Mouse (Mus musculus): ENCODE data around the gene Fam193a. TPM values are rescaled to one million over a fixed set of nuclear protein-coding genes. Genes with fewer than 3 reads are reported as not detected.

Fam193a gene
- total RNA-seq, 4 experiments from 2014 or later: 41.6 to 48.2 (median 45.0) TPM

- peak in 1 of 2 experiments; percentile 27 for DNase-seq (ENCODE audit: low spot score in 2 of 2)
These were observed 89.3 kb downstream of the Fam193a start for GRCm38 (mm10) chr5:34458994-34459393.

- DNase-seq (ENCODE audit: low spot score in 2 of 2): no peak
These were observed 91.6 kb downstream of the Fam193a start for GRCm38 (mm10) chr5:34461294-34461693.

GRCm38 (mm10) chr5:34461841-34462240 lies 92.1 kb downstream of the Fam193a start:
- DNase-seq (ENCODE audit: low spot score in 2 of 2): no peak

GRCm38 (mm10) chr5:34466079-34466478 lies 96.3 kb downstream of the Fam193a start:
- no peak for DNase-seq (ENCODE audit: low spot score in 2 of 2)

- DNase-seq (ENCODE audit: low spot score in 2 of 2): no peak
These were observed 96.9 kb downstream of the Fam193a start for GRCm38 (mm10) chr5:34466648-34467047.

GRCm38 (mm10) chr5:34468039-34468775 lies 98.5 kb downstream of the Fam193a start:
- DNase-seq (ENCODE audit: low spot score in 2 of 2): no peak

GRCm38 (mm10) chr5:34480926-34481325 lies 111.2 kb downstream of the Fam193a start:
- DNase-seq (ENCODE audit: low spot score in 2 of 2): no peak

GRCm38 (mm10) chr5:34485731-34486130 lies 116.0 kb downstream of the Fam193a start:
- DNase-seq (ENCODE audit: low spot score in 2 of 2): no peak

- DNase-seq (ENCODE audit: low spot score in 2 of 2): no peak
These were observed 117.8 kb downstream of the Fam193a start for GRCm38 (mm10) chr5:34487320-34488090.

GRCm38 (mm10) chr5:34488741-34489417 lies 119.1 kb downstream of the Fam193a start:
- no peak for DNase-seq (ENCODE audit: low spot score in 2 of 2)

- DNase-seq (ENCODE audit: low spot score in 2 of 2): no peak
These were observed 119.7 kb downstream of the Fam193a start for GRCm38 (mm10) chr5:34489418-34489787.

GRCm38 (mm10) chr5:34496745-34497144 lies 127.0 kb downstream of the Fam193a start:
- no peak for DNase-seq (ENCODE audit: low spot score in 2 of 2)

GRCm38 (mm10) chr5:34500886-34501285 lies 131.2 kb downstream of the Fam193a start:
- no peak for DNase-seq (ENCODE audit: low spot score in 2 of 2)

- no peak for DNase-seq (ENCODE audit: low spot score in 2 of 2)
These were observed 131.9 kb downstream of the Fam193a start for GRCm38 (mm10) chr5:34501588-34501987.

- no peak for DNase-seq (ENCODE audit: low spot score in 2 of 2)
These were observed 132.7 kb downstream of the Fam193a start for GRCm38 (mm10) chr5:34502411-34502810.

GRCm38 (mm10) chr5:34502821-34503220 lies 133.1 kb downstream of the Fam193a start:
- DNase-seq (ENCODE audit: low spot score in 2 of 2): no peak

GRCm38 (mm10) chr5:34512486-34512885 lies 142.8 kb downstream of the Fam193a start:
- DNase-seq (ENCODE audit: low spot score in 2 of 2): no peak

GRCm38 (mm10) chr5:34513466-34514217 lies 143.9 kb downstream of the Fam193a start, which contains the start of gene Tnip2:
TSS of gene Tnip2 (minus strand) at chr5:34513991.
- peak; percentile 89 to 90 for DNase-seq (ENCODE audit: low spot score in 2 of 2)

- no peak for DNase-seq (ENCODE audit: low spot score in 2 of 2)
These were observed 144.5 kb downstream of the Fam193a start for GRCm38 (mm10) chr5:34514218-34514566.

GRCm38 (mm10) chr5:34515096-34515495 lies 145.4 kb downstream of the Fam193a start:
- no peak for DNase-seq (ENCODE audit: low spot score in 2 of 2)

GRCm38 (mm10) chr5:34517913-34518312 lies 148.2 kb downstream of the Fam193a start:
- peak; percentile 58 to 79 for DNase-seq (ENCODE audit: low spot score in 2 of 2)

All from layer of hippocampus, adult 8-10 months (tissue).